Mouse (Mus musculus) induced T-regulatory cell, adult 2 months (primary cell): ENCODE measurements around the gene Olfr1265.

Experiments used
- DNase-seq: peaks from one replicate; pipeline ENCODE4 v3.0.0-alpha.2; 2012; ENCODE audit warnings: low read depth

Olfr1265 gene

GRCm38 (mm10) chr2:90035037-90035436 lies at the start of gene Olfr1265:
Gene Olfr1265 (plus strand): TSS chr2:90035337.
- DNase-seq: no peak

GRCm38 (mm10) chr2:89990921-89991320 lies 44.2 kb upstream of the Olfr1265 start, which contains the start of gene Olfr1261:
Gene Olfr1261 (plus strand): TSS chr2:89991221.
- DNase-seq: no peak

GRCm38 (mm10) chr2:89999845-90000244 lies 35.3 kb upstream of the Olfr1265 start, which contains the start of gene Olfr1262:
Gene Olfr1262 (plus strand): TSS chr2:90000145.
- DNase-seq: no peak

GRCm38 (mm10) chr2:90011831-90012230 lies 23.3 kb upstream of the Olfr1265 start, which contains the start of gene Olfr1263:
Gene Olfr1263 (plus strand): TSS chr2:90012131.
- DNase-seq: no peak

- DNase-seq: no peak
These were observed 9.7 kb upstream of the Olfr1265 start, which contains the start of gene Olfr1264 for GRCm38 (mm10) chr2:90025477-90025876. Gene Olfr1264 (minus strand): TSS chr2:90025577.

GRCm38 (mm10) chr2:90063494-90063893 lies 28.4 kb downstream of the Olfr1265 start, which contains the start of gene Olfr140:
Gene Olfr140 (minus strand): TSS chr2:90063594.
- no peak for DNase-seq

GRCm38 (mm10) chr2:90070065-90070464 lies 34.9 kb downstream of the Olfr1265 start:
- DNase-seq: no peak
